Mouse (Mus musculus) lung, postnatal 0 days (tissue): ENCODE measurements around the gene B630019K06Rik. TPM values are rescaled to one million over a fixed set of nuclear protein-coding genes. Genes with fewer than 3 reads are reported as not detected.
"Not testable (repeated sequence)": the region's sequence is repeated elsewhere in the genome, so short reads cannot be mapped to it uniquely, and the experiment has no call there.

Experiments
- ATAC-seq: fragments of 200-750 bp; cut with Nextera tagmentation; 2 replicates; pipeline ENCODE4 v1.8.0; 2017; ENCODE audit warnings: moderate library complexity
- DNase-seq: peaks from one replicate; pipeline ENCODE4 v3.0.0-alpha.2; 2016; ENCODE audit warnings: low spot score
- H3K27ac ChIP-seq: fragments of 300-500 bp; sonication (generic); 2 replicates; pipeline ENCODE4 v1.5.1; 2014; ENCODE audit warnings: antibody characterized with exemption, mild to moderate bottlenecking, low read length, mixed read lengths
- H3K27me3 ChIP-seq: fragments of 300-500 bp; sonication (generic); replicated peaks from 2 replicates; pipeline ENCODE4 v1.6.1; 2014; ENCODE audit warnings: low read length, mixed read lengths; ENCODE audit not compliant: insufficient read depth
- H3K36me3 ChIP-seq: fragments of 300-500 bp; sonication (generic); 2 replicates; pipeline ENCODE4 v1.6.1; 2014; ENCODE audit warnings: low read length, mixed read lengths; ENCODE audit not compliant: insufficient read depth
- H3K4me1 ChIP-seq: fragments of 300-500 bp; sonication (generic); 2 replicates; pipeline ENCODE4 v1.6.1; 2014; ENCODE audit warnings: antibody characterized with exemption, low read depth, low read length, mixed read lengths; ENCODE audit not compliant: insufficient read depth
- H3K4me2 ChIP-seq: fragments of 300-500 bp; sonication (generic); replicated peaks from 2 replicates; pipeline ENCODE4 v1.6.1; 2014; ENCODE audit warnings: low read depth, mild to moderate bottlenecking, low read length, moderate library complexity, mixed read lengths
- H3K4me3 ChIP-seq: fragments of 300-500 bp; sonication (generic); 2 replicates; pipeline ENCODE4 v1.5.1; 2014; ENCODE audit warnings: low read depth, low read length
- H3K9ac ChIP-seq: fragments of 300-500 bp; sonication (generic); replicated peaks from 2 replicates; pipeline ENCODE4 v1.6.1; 2014; ENCODE audit warnings: low read depth, mild to moderate bottlenecking
- H3K9me3 ChIP-seq: fragments of 300-500 bp; sonication (generic); 2 replicates; pipeline ENCODE4 v1.6.1; 2016; ENCODE audit warnings: low read length, mixed read lengths
- CTCF ChIP-seq: IDR thresholded peaks from 2 replicates; pipeline ENCODE4 v1.5.1; 2016; ENCODE audit warnings: antibody characterized with exemption, mild to moderate bottlenecking
- EP300 ChIP-seq: IDR thresholded peaks from 2 replicates; pipeline ENCODE4 v1.6.1; 2016; ENCODE audit warnings: antibody characterized with exemption, mild to moderate bottlenecking, control low read depth
- WGBS: fragments of 180-500 bp; shearing (Covaris S2); extraction: QIAGEN DNeasy Blood & Tissue Kit; methylation state at CpG from one replicate; pipeline ENCODE4 v1.1.7; 2014; 5-methylcytosine and 5-hydroxymethylcytosine counted together
- polyA plus RNA-seq: library from polyadenylated mRNA; unstranded; fragments of >200 nt; fragmentation: Nextera tagmentation; extraction: Ambion mirVana; gene quantifications from 2 replicates; pipeline ENCODE4 v1.2.1, GENCODE M21; 2015

The B630019K06Rik gene
- polyA plus RNA-seq: 2.2 and 2.7 TPM in 2 replicates

GRCm38 (mm10) chrX:8892343-8893155 is at the start of gene B630019K06Rik:
TSS of gene B630019K06Rik (plus strand) at chrX:8892382.
- DNase-seq (peak; percentile 73), ATAC-seq (peak; percentile 97)
- Histone ChIP-seq H3K27me3 (no peaks in the 10 kb centered on the region), H3K9ac (peak within 1 kb of the TSS; percentile 43), H3K36me3 (no peaks in the 10 kb centered on the region), H3K4me3 (peak within 1 kb of the TSS; percentile 47), H3K9me3 (no peaks in the 10 kb centered on the region), H3K4me2 (peak within 1 kb of the TSS; percentile 65), H3K4me1 (no peaks in the 10 kb centered on the region), H3K27ac (peak within 1 kb of the TSS; percentile 78)
- no peak for TF ChIP-seq EP300
- no peak for TF ChIP-seq CTCF
- 9% methylated on average over 14 of the region's 95 CpGs for WGBS

DNA sequence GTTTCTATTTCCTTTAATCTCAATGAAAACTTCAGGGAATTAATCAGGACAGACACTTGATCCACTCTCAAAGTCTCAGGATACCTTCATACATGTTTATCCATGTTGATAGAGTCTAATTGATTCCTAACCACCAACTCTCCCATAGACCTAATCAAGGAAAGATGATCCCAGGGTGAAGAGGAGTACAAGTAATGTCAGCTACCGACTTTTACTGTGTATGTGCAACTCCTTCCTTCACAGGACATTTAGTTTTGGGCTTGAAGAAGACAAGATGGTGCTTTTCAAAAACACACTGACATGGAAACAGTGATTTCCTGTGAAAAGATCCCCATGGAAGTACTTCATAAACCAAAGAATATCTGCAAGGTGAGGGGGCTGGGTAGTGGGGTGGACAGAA is 48.5 kb upstream of the B630019K06Rik start, which contains the start of gene Gm6592:
Gm6592 (plus strand) TSS at position 301 of the 400 bp plus-strand sequence.
- Histone ChIP-seq H3K4me2 (no peak within 1 kb of the TSS), H3K27me3 (no peaks in the 10 kb centered on the region), H3K27ac (no peak within 1 kb of the TSS), H3K9me3 (no peaks in the 10 kb centered on the region), H3K4me3 (no peak within 1 kb of the TSS), H3K36me3 (no peaks in the 10 kb centered on the region), H3K9ac (no peak within 1 kb of the TSS), H3K4me1 (no peaks in the 10 kb centered on the region)
- no peak for ATAC-seq
- DNase-seq: no peak
- 52% methylated on average over 1 of the region's 1 CpGs for WGBS
- no peak for TF ChIP-seq EP300
- no peak for TF ChIP-seq CTCF

- no peak overlapping the region for H3K27ac ChIP-seq
- no peaks in the 10 kb centered on the region for H3K9me3 ChIP-seq
- H3K4me3 ChIP-seq: no peak overlapping the region
- no peak for TF ChIP-seq CTCF
- no peak for TF ChIP-seq EP300
- 89% methylated on average over 10 of the region's 10 CpGs for WGBS
- ATAC-seq: no peak
- no peaks in the 10 kb centered on the region for H3K36me3 ChIP-seq
- H3K9ac ChIP-seq: no peak overlapping the region
- no peak overlapping the region for H3K4me2 ChIP-seq
- DNase-seq: no peak
- no peaks in the 10 kb centered on the region for H3K27me3 ChIP-seq
- H3K4me1 ChIP-seq: no peaks in the 10 kb centered on the region
Measured at GRCm38 (mm10) chrX:8852486-8852885, 39.7 kb upstream of the B630019K06Rik start.

- 5% methylated on average over 3 of the region's 3 CpGs for WGBS
- not testable (repeated sequence) for H3K9me3 ChIP-seq, H3K27ac ChIP-seq, H3K27me3 ChIP-seq, H3K4me1 ChIP-seq, H3K36me3 ChIP-seq, ATAC-seq, H3K9ac ChIP-seq, H3K4me2 ChIP-seq, H3K4me3 ChIP-seq
- peak; percentile 78 for TF ChIP-seq CTCF
- DNase-seq: peak; percentile 61
Measured at GRCm38 (mm10) chrX:8864331-8864730, 27.9 kb upstream of the B630019K06Rik start.

DNA sequence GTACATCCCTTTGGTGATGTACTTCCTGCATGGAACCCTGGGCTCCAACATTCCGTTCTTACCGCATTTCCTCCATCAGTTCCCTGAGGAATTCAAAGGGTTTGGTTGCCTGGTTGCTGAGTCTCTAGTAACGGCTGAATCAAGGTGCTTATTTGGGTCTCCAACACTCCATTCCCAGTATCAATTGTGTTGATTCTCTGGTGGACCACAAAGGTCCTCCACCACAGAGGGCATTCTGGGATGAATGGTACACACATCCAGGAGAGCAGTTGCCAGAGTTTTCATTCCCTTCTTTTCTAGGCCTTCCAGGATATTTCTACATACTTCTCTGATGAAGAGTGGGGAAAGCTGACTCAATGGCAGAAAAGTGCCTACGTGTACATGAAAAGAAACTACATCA is 18.2 kb upstream of the B630019K06Rik start, which contains the start of gene Gm5751:
Gm5751 (plus strand) TSS at position 301 of the 400 bp plus-strand sequence.
- DNase-seq, H3K4me3 ChIP-seq, H3K27ac ChIP-seq, H3K9ac ChIP-seq, H3K9me3 ChIP-seq, H3K27me3 ChIP-seq, ATAC-seq, H3K4me2 ChIP-seq, H3K36me3 ChIP-seq, H3K4me1 ChIP-seq: not testable (repeated sequence)
- WGBS: 97% methylated on average over 3 of the region's 4 CpGs

DNA sequence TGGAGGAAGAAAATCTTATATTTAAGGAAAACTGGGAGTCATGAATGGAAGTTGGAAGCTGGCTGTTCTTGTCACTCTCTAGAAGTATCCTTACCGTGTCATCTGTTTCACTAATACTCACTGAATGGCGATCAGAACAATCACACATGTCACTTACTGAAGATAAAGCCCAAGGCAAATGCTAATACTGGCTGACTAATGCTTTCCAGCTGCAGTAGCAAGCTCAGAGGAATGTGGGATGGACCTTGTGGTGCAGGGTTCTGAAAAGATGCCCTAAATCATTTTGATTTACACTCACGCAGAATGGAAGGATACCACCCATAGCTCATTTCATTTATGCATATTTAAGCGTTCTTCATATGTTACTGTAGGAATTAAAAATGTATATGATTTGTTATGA is 7.8 kb upstream of the B630019K06Rik start:
- Histone ChIP-seq H3K9ac (no peak overlapping the region), H3K27ac (no peak overlapping the region), H3K9me3 (no peaks in the 10 kb centered on the region), H3K4me2 (no peak overlapping the region), H3K4me3 (no peak overlapping the region), H3K27me3 (no peaks in the 10 kb centered on the region), H3K4me1 (no peaks in the 10 kb centered on the region), H3K36me3 (no peaks in the 10 kb centered on the region)
- 72% methylated on average over 4 of the region's 4 CpGs for WGBS
- TF ChIP-seq EP300 (no peak), CTCF (no peak)
- ATAC-seq: no peak
- no peak for DNase-seq
